In genomic region chr6:140874831-140875230, GRCm38 (mm10) we compare ENCODE assay signal across 31 mouse cellular contexts.
DNase-seq lines count a peak whose midpoint lies in the region; ATAC-seq and TF ChIP-seq lines count a peak whose summit lies in the region.
"Had no signal": no experiment of that assay in that cellular context is flagged by ENCODE, and none has a peak within 500 bp of the region (broad histone marks: within the 10 kb centered on the region; RNA-seq: fewer than 3 reads in every experiment).

No protein-coding gene starts in this region.

- H3K9me3 ChIP-seq in neural tube, embryonic 15.5 days (replicated peaks), result no peaks in the 10 kb centered on the region
- H3K9me3 ChIP-seq: embryonic facial prominence, embryonic 12.5 days; embryonic facial prominence, embryonic 15.5 days; forebrain, embryonic 10.5 days; forebrain, embryonic 13.5 days; heart, embryonic 12.5 days; heart, embryonic 15.5 days; hindbrain, embryonic 10.5 days; hindbrain, embryonic 13.5 days; intestine, embryonic 15.5 days had no signal

- H3K27ac ChIP-seq in neural tube, embryonic 15.5 days (replicated peaks), result no peak overlapping the region
- H3K27ac ChIP-seq in layer of hippocampus, adult 2 months, result no peak overlapping the region
- H3K27ac ChIP-seq: embryonic facial prominence, embryonic 12.5 days; embryonic facial prominence, embryonic 15.5 days; forebrain, embryonic 10.5 days; forebrain, embryonic 13.5 days; gastrocnemius, adult 2 months; heart, embryonic 15.5 days; hindbrain, embryonic 10.5 days; hindbrain, embryonic 13.5 days; intestine, embryonic 15.5 days had no signal

- DNase-seq in neural tube, embryonic 10.5 days (ENCODE audit: extremely low spot score, low spot score), result peak; percentile 2
- peak; percentile 83 for DNase-seq in NIH3T3 (ENCODE audit: low read depth)
- peak; percentile 68 for DNase-seq in fibroblast of lung, adult 2 months (ENCODE audit: low read depth)
- no peak for DNase-seq in kidney, postnatal 36 days
- no peak for DNase-seq in layer of hippocampus, adult 2 months (ENCODE audit: low spot score in 2 of 2)
- DNase-seq: adrenal gland, postnatal 10 days; B cell, adult 2 months; cerebellum, adult 11 months; cerebellum, adult 2 months; cerebellum, adult 9-11 months; cerebellum, postnatal 25 days; gastrocnemius, adult 2 months; gastrocnemius, postnatal 14 days; heart, adult 18-20 months; heart, postnatal 10 days; heart, postnatal 36 days had no signal

- no peak for TF ChIP-seq CTCF in layer of hippocampus, adult 2 months (conservative IDR thresholded peaks at IDR 0.05)

- no peak overlapping the region for H3K4me3 ChIP-seq in neural tube, embryonic 15.5 days (replicated peaks)
- H3K4me3 ChIP-seq in layer of hippocampus, adult 2 months, result no peak overlapping the region
- H3K4me3 ChIP-seq: embryonic facial prominence, embryonic 12.5 days; embryonic facial prominence, embryonic 15.5 days; erythroblast, embryonic 14.5 days; forebrain, embryonic 10.5 days; forebrain, embryonic 13.5 days; gastrocnemius, adult 2 months; heart, embryonic 12.5 days; heart, embryonic 15.5 days; hindbrain, embryonic 10.5 days; hindbrain, embryonic 13.5 days; intestine, embryonic 15.5 days had no signal

- H3K9ac ChIP-seq in neural tube, embryonic 15.5 days (replicated peaks), result no peak overlapping the region
- H3K9ac ChIP-seq: embryonic facial prominence, embryonic 12.5 days; embryonic facial prominence, embryonic 15.5 days; forebrain, embryonic 13.5 days; heart, embryonic 12.5 days; heart, embryonic 15.5 days; hindbrain, embryonic 13.5 days; intestine, embryonic 15.5 days had no signal

- ATAC-seq in neural tube, embryonic 15.5 days (ENCODE audit: low FRiP score), result no peak
- ATAC-seq: forebrain, embryonic 13.5 days; forebrain, embryonic 16.5 days; hindbrain, embryonic 16.5 days; intestine, embryonic 15.5 days had no signal

- no peaks in the 10 kb centered on the region for H3K4me1 ChIP-seq in neural tube, embryonic 15.5 days
- H3K4me1 ChIP-seq: embryonic facial prominence, embryonic 12.5 days; embryonic facial prominence, embryonic 15.5 days; forebrain, embryonic 10.5 days; forebrain, embryonic 13.5 days; heart, embryonic 12.5 days; heart, embryonic 15.5 days; hindbrain, embryonic 10.5 days; hindbrain, embryonic 13.5 days; intestine, embryonic 15.5 days had no signal

- WGBS in neural tube, embryonic 15.5 days, result 67% methylated on average over 3 of the region's 3 CpGs

- no peak overlapping the region for H3K4me2 ChIP-seq in neural tube, embryonic 15.5 days
- H3K4me2 ChIP-seq: embryonic facial prominence, embryonic 12.5 days; embryonic facial prominence, embryonic 15.5 days; forebrain, embryonic 13.5 days; heart, embryonic 12.5 days; heart, embryonic 15.5 days; hindbrain, embryonic 13.5 days; intestine, embryonic 15.5 days had no signal

- no peaks in the 10 kb centered on the region for H3K36me3 ChIP-seq in neural tube, embryonic 15.5 days
- H3K36me3 ChIP-seq: embryonic facial prominence, embryonic 12.5 days; embryonic facial prominence, embryonic 15.5 days; forebrain, embryonic 10.5 days; G1E; heart, embryonic 12.5 days; heart, embryonic 15.5 days; hindbrain, embryonic 10.5 days; hindbrain, embryonic 13.5 days; intestine, embryonic 15.5 days had no signal

- H3K27me3 ChIP-seq in neural tube, embryonic 15.5 days (replicated peaks), result no peaks in the 10 kb centered on the region
- H3K27me3 ChIP-seq: CH12.LX; embryonic facial prominence, embryonic 12.5 days; embryonic facial prominence, embryonic 15.5 days; forebrain, embryonic 13.5 days; heart, embryonic 12.5 days; heart, embryonic 15.5 days; hindbrain, embryonic 13.5 days; intestine, embryonic 15.5 days had no signal

Comparison
In these comparisons a context has a peak if more than half of its experiments do, and no peak if none do; other contexts are left out.
1. DNase-seq: peak in neural tube, embryonic 10.5 days (single experiment), NIH3T3 (single experiment) and fibroblast of lung, adult 2 months (single experiment); none in kidney, postnatal 36 days (0 of 2) and layer of hippocampus, adult 2 months (0 of 2).